Mouse (Mus musculus) midbrain, postnatal 0 days (tissue): Measurements from ENCODE around the gene Gramd2. TPM values are rescaled to one million over a fixed set of nuclear protein-coding genes. Genes with fewer than 3 reads are reported as not detected.

Source experiments
- ATAC-seq: fragments of 200-750 bp; cut with Nextera tagmentation; 2 replicates; pipeline ENCODE4 v1.8.0; 2017; ENCODE audit warnings: moderate number of reproducible peaks, mild to moderate bottlenecking, moderate TSS enrichment, moderate library complexity; ENCODE audit not compliant: low FRiP score
- DNase-seq: peaks from one replicate; pipeline ENCODE4 v3.0.0-alpha.2; 2015; ENCODE audit warnings: low spot score
- H3K27ac ChIP-seq: fragments of 300-500 bp; sonication (generic); 2 replicates; pipeline ENCODE4 v1.5.1; 2014; ENCODE audit warnings: low read depth, mild to moderate bottlenecking, low read length, mixed read lengths
- H3K27me3 ChIP-seq: fragments of 300-500 bp; sonication (generic); 2 replicates; pipeline ENCODE4 v1.6.1; 2014; ENCODE audit warnings: low read length, control low read depth, mixed read lengths; ENCODE audit not compliant: insufficient read depth
- H3K36me3 ChIP-seq: fragments of 300-500 bp; sonication (generic); 2 replicates; pipeline ENCODE4 v1.6.1; 2014; ENCODE audit warnings: low read length, control low read depth, mixed read lengths; ENCODE audit not compliant: insufficient read depth
- H3K4me1 ChIP-seq: fragments of 300-500 bp; sonication (generic); 2 replicates; pipeline ENCODE4 v1.6.1; 2014; ENCODE audit warnings: mild to moderate bottlenecking, control low read depth, antibody characterized with exemption, low read length, mixed read lengths; ENCODE audit not compliant: insufficient read depth
- H3K4me2 ChIP-seq: fragments of 300-500 bp; sonication (generic); 2 replicates; pipeline ENCODE4 v1.6.1; 2014; ENCODE audit warnings: low read depth, mild to moderate bottlenecking, low read length, mixed read lengths; ENCODE audit not compliant: poor library complexity, severe bottlenecking
- H3K4me3 ChIP-seq: fragments of 300-500 bp; sonication (generic); 2 replicates; pipeline ENCODE4 v1.5.1; 2014; ENCODE audit warnings: low read depth, mild to moderate bottlenecking, low read length, moderate library complexity
- H3K9ac ChIP-seq: fragments of 300-500 bp; sonication (generic); replicated peaks from 2 replicates; pipeline ENCODE4 v1.6.1; 2014; ENCODE audit warnings: mild to moderate bottlenecking, low read length, moderate library complexity, mixed read lengths; ENCODE audit not compliant: poor library complexity, severe bottlenecking
- H3K9me3 ChIP-seq: fragments of 300-500 bp; sonication (generic); 2 replicates; pipeline ENCODE4 v1.6.1; 2016; ENCODE audit warnings: low read length, control low read depth
- CTCF ChIP-seq: IDR thresholded peaks from 2 replicates; pipeline ENCODE4 v1.5.1; 2016; ENCODE audit warnings: antibody characterized with exemption, mild to moderate bottlenecking
- WGBS: fragments of 180-500 bp; shearing (Covaris S2); extraction: QIAGEN DNeasy Blood & Tissue Kit; methylation state at CpG from one replicate; pipeline ENCODE4 v1.1.7; 2014; 5-methylcytosine and 5-hydroxymethylcytosine counted together
- polyA plus RNA-seq: library from polyadenylated mRNA; unstranded; fragments of >200 nt; fragmentation: Nextera tagmentation; extraction: Ambion mirVana; gene quantifications from 2 replicates; pipeline ENCODE4 v1.2.1, GENCODE M21; 2015
- total RNA-seq: library from RNA; depleted of rRNA; stranded (reverse); fragments of >200 nt; gene quantifications from 2 replicates; pipeline ENCODE4 v1.2.3, GENCODE M21; 2014

The Gramd2 gene
- total and polyA plus RNA-seq, 2 experiments from 2014 or later, result 5.2 to 12.1 TPM

GRCm38 (mm10) chr9:59654450-59654983 lies 25.4 kb upstream of the Gramd2 start:
- Histone ChIP-seq H3K36me3 (peaks cover 20% of the 10 kb centered on the region), H3K9me3 (no peaks in the 10 kb centered on the region), H3K27me3 (no peaks in the 10 kb centered on the region), H3K9ac (no peak overlapping the region), H3K4me1 (0 out of 2 replicates have a peak, but pooled peaks cover 8% of the 10 kb centered on the region), H3K4me2 (no peak overlapping the region), H3K4me3 (no peak overlapping the region), H3K27ac (no peak overlapping the region)
- WGBS, result 90% methylated on average over 2 of the region's 2 CpGs
- TF ChIP-seq CTCF, result no peak
- no peak for DNase-seq
- no peak for ATAC-seq

GRCm38 (mm10) chr9:59655958-59656634 lies 23.8 kb upstream of the Gramd2 start, which contains the start of gene Pkm:
Pkm (plus strand) TSS chr9:59656368.
- DNase-seq (peak; percentile 98), ATAC-seq (peak; percentile 91)
- H3K4me2 ChIP-seq, result peak within 1 kb of the TSS; percentile 56
- WGBS, result under 1% methylated on average over 46 of the region's 46 CpGs
- no peaks in the 10 kb centered on the region for H3K9me3 ChIP-seq
- TF ChIP-seq CTCF, result peak; percentile 38; the same call in 1 of the 2 replicates
- peaks cover 6% of the 10 kb centered on the region for H3K36me3 ChIP-seq
- H3K9ac ChIP-seq, result peak within 1 kb of the TSS; percentile 87
- peaks cover 17% of the 10 kb centered on the region; the same call in 1 of the 2 replicates for H3K4me1 ChIP-seq
- no peaks in the 10 kb centered on the region for H3K27me3 ChIP-seq
- peak within 1 kb of the TSS; percentile 95 for H3K27ac ChIP-seq
- H3K4me3 ChIP-seq, result peak within 1 kb of the TSS; percentile 81

GRCm38 (mm10) chr9:59656635-59657617 lies 23.0 kb upstream of the Gramd2 start:
- Histone ChIP-seq H3K27ac (peak overlapping the region; percentile 95), H3K9ac (peak overlapping the region; percentile 87), H3K9me3 (no peaks in the 10 kb centered on the region), H3K36me3 (peaks cover 2% of the 10 kb centered on the region; the same call in 1 of the 2 replicates), H3K27me3 (no peaks in the 10 kb centered on the region), H3K4me2 (peak overlapping the region; percentile 56), H3K4me1 (peaks cover 17% of the 10 kb centered on the region; the same call in 1 of the 2 replicates), H3K4me3 (peak overlapping the region; percentile 81)
- TF ChIP-seq CTCF, result peak; percentile 76
- under 1% methylated on average over 65 of the region's 65 CpGs for WGBS
- ATAC-seq, result peak; percentile 66
- DNase-seq, result peak; percentile 92

- DNase-seq (no peak), ATAC-seq (no peak)
- peak overlapping the region; percentile 87 for H3K9ac ChIP-seq
- peaks cover 17% of the 10 kb centered on the region; the same call in 1 of the 2 replicates for H3K4me1 ChIP-seq
- TF ChIP-seq CTCF, result no peak
- under 1% methylated on average over 4 of the region's 4 CpGs for WGBS
- H3K4me3 ChIP-seq, result peak overlapping the region; percentile 81
- no peaks in the 10 kb centered on the region for H3K36me3 ChIP-seq
- H3K9me3 ChIP-seq, result no peaks in the 10 kb centered on the region
- H3K4me2 ChIP-seq, result peak overlapping the region; percentile 56
- peak overlapping the region; percentile 95 for H3K27ac ChIP-seq
- no peaks in the 10 kb centered on the region for H3K27me3 ChIP-seq
Observed at GRCm38 (mm10) chr9:59658146-59658545, 21.8 kb upstream of the Gramd2 start.

GRCm38 (mm10) chr9:59659036-59660026 lies 20.6 kb upstream of the Gramd2 start:
- Histone ChIP-seq H3K9ac (no peak overlapping the region), H3K36me3 (no peaks in the 10 kb centered on the region), H3K4me2 (peak overlapping the region; percentile 56), H3K27me3 (no peaks in the 10 kb centered on the region), H3K4me1 (peaks cover 17% of the 10 kb centered on the region; the same call in 1 of the 2 replicates), H3K9me3 (no peaks in the 10 kb centered on the region), H3K4me3 (peak overlapping the region; percentile 81; the same call in 1 of the 2 replicates), H3K27ac (no peak overlapping the region)
- peak; percentile 85 for TF ChIP-seq CTCF
- ATAC-seq (no peak), DNase-seq (peak; percentile 90)
- WGBS, result 26% methylated on average over 14 of the region's 14 CpGs
